In genomic region chr5:110978461-110978860, GRCm38 (mm10) we compare ENCODE assay signal across 8 mouse cellular contexts.
A peak's percentile ranks its signal among the peaks of the same experiment; 100 is the strongest.
DNase-seq lines count a peak whose midpoint lies in the region; ATAC-seq lines count a peak whose summit lies in the region.

No protein-coding gene starts in this region.

- H3K36me3 ChIP-seq in heart, embryonic 10.5 days: peaks cover 6% of the 10 kb centered on the region; the same call in 1 of the 2 replicates
- H3K36me3 ChIP-seq in limb, embryonic 13.5 days: peaks cover 8% of the 10 kb centered on the region
- 0 out of 2 replicates have a peak, but pooled peaks cover 4% of the 10 kb centered on the region for H3K36me3 ChIP-seq in midbrain, embryonic 13.5 days

- no peaks in the 10 kb centered on the region; the same call in 1 of the 2 replicates for H3K9me3 ChIP-seq in heart, embryonic 10.5 days
- peaks cover 6% of the 10 kb centered on the region; the same call in 1 of the 2 replicates for H3K9me3 ChIP-seq in limb, embryonic 13.5 days
- H3K9me3 ChIP-seq in midbrain, embryonic 13.5 days: no peaks in the 10 kb centered on the region

- DNase-seq in brain, adult 2 months (ENCODE audit: low read depth, low spot score): peak; percentile 95
- DNase-seq in fat pad, adult 2 months (ENCODE audit: extremely low read depth, low read depth, low spot score): peak; percentile 11
- peak; percentile 91 for DNase-seq in heart, embryonic 10.5 days (ENCODE audit: low spot score)
- DNase-seq in kidney, adult 8-10 months: peak; percentile 70 to 77
- peak; percentile 80 for DNase-seq in skeletal muscle tissue, adult 2 months (ENCODE audit: low read depth, low spot score)

- peak overlapping the region; percentile 89; the same call in 1 of the 2 replicates for H3K27ac ChIP-seq in heart, embryonic 10.5 days
- peak overlapping the region; percentile 94 for H3K27ac ChIP-seq in limb, embryonic 13.5 days
- H3K27ac ChIP-seq in midbrain, embryonic 13.5 days: peak overlapping the region; percentile 89

- peak overlapping the region; percentile 88 for H3K9ac ChIP-seq in limb, embryonic 13.5 days
- H3K9ac ChIP-seq in midbrain, embryonic 13.5 days (replicated peaks): peak overlapping the region; percentile 78

- H3K4me3 ChIP-seq in heart, embryonic 10.5 days: peak overlapping the region; percentile 78
- H3K4me3 ChIP-seq in limb, embryonic 13.5 days: peak overlapping the region; percentile 76
- peak overlapping the region; percentile 59 for H3K4me3 ChIP-seq in midbrain, embryonic 13.5 days (replicated peaks)

- peaks cover 18% of the 10 kb centered on the region for H3K27me3 ChIP-seq in heart, embryonic 10.5 days (ENCODE audit: insufficient read depth, poor library complexity, severe bottlenecking)
- no peaks in the 10 kb centered on the region for H3K27me3 ChIP-seq in limb, embryonic 13.5 days
- H3K27me3 ChIP-seq in midbrain, embryonic 13.5 days: 0 out of 2 replicates have a peak, but pooled peaks cover 5% of the 10 kb centered on the region

- H3K4me2 ChIP-seq in limb, embryonic 13.5 days (replicated peaks): peak overlapping the region; percentile 96
- H3K4me2 ChIP-seq in midbrain, embryonic 13.5 days (replicated peaks): peak overlapping the region; percentile 79

- WGBS in heart, embryonic 10.5 days: 3% methylated on average over 9 of the region's 9 CpGs
- WGBS in limb, embryonic 13.5 days: 0% methylated on average over 9 of the region's 9 CpGs
- 2% methylated on average over 9 of the region's 9 CpGs for WGBS in midbrain, embryonic 13.5 days

- H3K4me1 ChIP-seq in heart, embryonic 10.5 days: peaks cover 11% of the 10 kb centered on the region
- H3K4me1 ChIP-seq in limb, embryonic 13.5 days: peaks cover 26% of the 10 kb centered on the region
- peaks cover 36% of the 10 kb centered on the region for H3K4me1 ChIP-seq in midbrain, embryonic 13.5 days (replicated peaks)

- peak; percentile 91 for ATAC-seq in limb, embryonic 13.5 days (ENCODE audit: low FRiP score, low read depth)
- ATAC-seq in midbrain, embryonic 13.5 days: peak; percentile 80
- ATAC-seq in erythroblast, adult 5-6 weeks (replicated peaks; ENCODE audit: low FRiP score, poor library complexity, severe bottlenecking): no peak

Comparison
In these comparisons a context has a peak if more than half of its experiments do, and no peak if none do; other contexts are left out.
1. DNase-seq: peak in every context shown above with its lines; median percentile 95 in brain, adult 2 months; 91 in heart, embryonic 10.5 days; 80 in skeletal muscle tissue, adult 2 months; 74 in kidney, adult 8-10 months; 11 in fat pad, adult 2 months.